Mouse (Mus musculus) embryonic fibroblast, embryonic 13.5 days (primary cell): ENCODE measurements at regions not wholly inside any gene's neighbourhood (a gene's known extent, or its start where the extent isn't known, plus 50 kb on each side); places are given as distances from the start of the nearest gene placed in this dataset.

ENCODE experiments used
- H3K27ac ChIP-seq: 2 replicates; pipeline ENCODE4 v1.5.1; 2012; ENCODE audit warnings: low read length, control low read depth, inconsistent platforms; ENCODE audit not compliant: insufficient read depth
- H3K4me1 ChIP-seq: 2 replicates; pipeline ENCODE4 v1.6.1; 2011; ENCODE audit warnings: low read length; ENCODE audit not compliant: control insufficient read depth, insufficient read depth
- H3K4me3 ChIP-seq: 2 replicates; pipeline ENCODE4 v1.5.1; 2011; ENCODE audit warnings: mild to moderate bottlenecking, control low read depth, low read length; ENCODE audit not compliant: insufficient read depth
- CTCF ChIP-seq: IDR thresholded peaks from 2 replicates; pipeline ENCODE4 v1.5.1; 2011; ENCODE audit warnings: mild to moderate bottlenecking, control low read depth, low read length, moderate library complexity, borderline replicate concordance; ENCODE audit not compliant: insufficient read depth
- POLR2A ChIP-seq: IDR thresholded peaks from 2 replicates; pipeline ENCODE4 v1.6.1; 2011; ENCODE audit warnings: low read depth, mild to moderate bottlenecking, control low read depth, low read length, moderate library complexity

- H3K4me1 ChIP-seq = no peaks in the 10 kb centered on the region
- no peak for TF ChIP-seq POLR2A
- TF ChIP-seq CTCF = no peak
- no peak overlapping the region for H3K27ac ChIP-seq
- no peak overlapping the region for H3K4me3 ChIP-seq
These were observed 51.8 kb upstream of the Ezh2 start for GRCm38 (mm10) chr6:47646731-47647567.

DNA sequence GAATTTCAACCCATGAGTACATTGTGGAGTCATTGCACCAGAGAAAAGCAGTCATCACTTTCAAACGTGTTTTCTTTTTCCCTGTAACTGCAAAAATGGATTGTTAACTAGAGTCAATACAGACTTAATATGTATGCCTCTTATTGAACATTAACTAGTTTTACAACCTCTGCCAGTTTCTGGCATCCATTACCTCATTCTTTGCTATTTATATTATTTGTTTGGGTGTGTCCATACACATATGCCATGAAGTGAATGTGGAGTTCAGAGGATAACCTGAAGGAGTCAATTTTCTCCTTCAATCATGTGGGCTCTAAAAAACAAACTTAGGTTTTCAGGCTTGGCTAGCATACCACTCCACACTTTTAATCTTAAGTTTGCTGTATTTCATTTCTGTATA lies 50.9 kb upstream of the Ezh2 start:
- H3K4me3 ChIP-seq = no peak overlapping the region
- no peak overlapping the region for H3K27ac ChIP-seq
- TF ChIP-seq CTCF = no peak
- TF ChIP-seq POLR2A = no peak
- H3K4me1 ChIP-seq = no peaks in the 10 kb centered on the region
